Mouse (Mus musculus): ENCODE data around the gene Armc7.

GRCm38 (mm10) chr11:115483278-115483677 is 7.8 kb downstream of the Armc7 start:
- TF ChIP-seq CTCF (IDR thresholded peaks at IDR 0.05; ENCODE audit: low read depth, low read length) (no peak), POLR2A (IDR thresholded peaks at IDR 0.05; ENCODE audit: borderline replicate concordance, low read depth, low read length) (no peak)
